Mouse (Mus musculus): ENCODE measurements around the gene Ccdc134.
"Not testable (repeated sequence)": the region's sequence is repeated elsewhere in the genome, so short reads cannot be mapped to it uniquely, and the experiment has no call there.

Gene Ccdc134

DNA sequence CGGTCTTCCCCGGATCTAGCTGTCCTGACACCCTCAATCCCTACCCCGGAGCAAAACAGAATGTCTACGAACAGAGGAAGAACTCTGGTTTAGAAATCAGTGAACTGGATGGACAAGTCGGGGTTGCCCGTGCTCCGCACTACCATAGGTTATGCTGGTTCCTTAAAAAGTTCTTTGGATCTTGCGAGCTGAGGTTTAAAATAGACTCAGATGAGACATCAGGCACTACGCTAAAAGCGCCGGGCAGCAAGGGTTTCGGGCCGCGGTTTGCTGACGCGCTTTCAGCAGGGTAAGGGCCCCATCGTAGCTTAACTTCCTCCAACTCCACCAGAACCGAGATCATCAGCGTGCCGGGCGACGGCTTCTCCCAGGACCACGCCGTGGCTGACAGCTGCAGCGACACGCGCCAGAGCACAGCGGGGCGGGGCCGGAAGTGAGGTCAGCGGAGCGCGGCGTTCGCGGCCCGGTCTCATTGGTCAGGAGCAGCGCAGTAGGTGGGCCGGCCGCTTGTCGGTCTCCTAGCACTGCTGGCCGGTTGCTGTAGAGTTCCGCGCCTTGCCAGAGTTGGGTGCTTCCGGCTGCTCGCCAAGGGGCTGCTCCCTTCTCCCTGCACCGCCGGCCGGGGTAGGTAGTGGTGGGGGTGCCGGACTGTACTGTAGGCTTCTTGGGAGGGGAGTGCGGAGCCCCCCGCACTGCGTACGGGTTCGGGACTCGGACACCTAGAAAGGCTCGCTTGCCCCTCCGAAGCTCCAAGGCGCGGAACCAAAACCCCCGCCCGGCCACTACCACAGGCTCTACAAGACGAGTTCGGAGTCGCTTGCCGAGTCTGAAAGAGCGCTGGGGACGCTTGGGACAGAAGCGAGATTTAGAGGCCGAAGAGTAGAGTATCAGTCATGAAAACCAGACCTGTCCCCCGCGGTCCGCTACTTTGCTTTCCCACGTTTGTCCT, at the start of gene Ccdc134:
Gene Ccdc134 (plus strand): TSS at position 497 of the 949 bp plus-strand sequence.
- DNase-seq = peak; percentile 95 to 96

DNA sequence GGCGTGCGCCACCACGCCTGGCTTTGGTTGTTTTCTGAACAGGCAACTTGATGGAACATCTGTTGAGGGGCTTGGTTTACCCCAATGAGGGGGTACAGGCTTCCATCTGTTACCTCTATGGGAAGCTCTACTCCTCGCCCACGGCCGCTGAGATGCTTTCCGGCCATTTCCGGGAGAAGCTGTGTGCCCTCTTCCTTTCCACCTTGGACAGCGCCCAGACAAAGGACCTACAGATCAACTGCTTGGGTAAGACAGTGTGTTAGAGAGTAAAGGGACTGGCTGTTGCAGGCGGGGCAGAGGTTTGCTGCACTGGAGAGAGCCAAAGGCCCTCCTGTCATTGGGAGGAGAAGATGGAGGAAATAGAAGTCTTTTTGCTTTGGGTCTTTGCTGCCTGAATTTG, 47.8 kb upstream of the Ccdc134 start:
- no peak for DNase-seq

DNA sequence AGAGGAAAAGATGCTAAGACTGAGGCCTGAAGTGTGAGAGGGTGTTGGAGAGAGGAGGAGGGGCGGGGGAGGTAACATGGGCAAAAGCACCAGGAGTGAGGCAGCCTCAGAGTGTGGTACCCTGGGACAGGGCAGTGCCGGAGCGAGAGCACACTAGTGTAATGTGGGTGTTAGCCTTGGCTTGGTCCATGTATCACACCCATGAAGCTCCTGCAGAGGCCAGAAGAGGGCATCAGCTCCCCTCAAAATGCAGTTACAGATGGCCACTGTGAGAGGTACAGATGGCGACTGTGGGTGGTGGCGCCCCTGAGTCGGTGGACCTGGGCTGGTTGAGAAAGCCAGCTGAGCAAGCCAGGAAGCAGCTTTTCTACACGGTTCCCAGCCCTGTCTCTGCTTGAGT, 46.6 kb upstream of the Ccdc134 start:
- peak; percentile 61 to 65 for DNase-seq

DNA sequence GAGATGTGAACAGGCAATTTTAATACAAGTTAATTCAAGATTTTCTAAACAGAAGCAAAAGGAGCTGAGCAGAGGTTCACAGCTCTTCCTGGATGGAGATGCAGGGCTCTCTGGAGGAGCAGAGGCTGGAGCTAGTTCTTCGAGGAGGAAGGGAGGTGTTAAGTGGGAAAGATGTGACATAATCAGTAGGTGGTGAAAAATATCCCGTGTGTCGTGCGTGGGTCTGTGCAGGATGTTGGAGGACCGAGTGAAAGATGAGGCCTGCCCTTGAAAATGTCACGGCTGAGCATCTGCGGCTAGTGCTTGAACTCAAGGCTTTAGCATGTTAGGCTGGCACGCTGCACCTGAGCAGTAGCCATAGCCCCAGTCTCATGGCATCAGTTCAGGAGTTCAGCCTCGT, 42.1 kb upstream of the Ccdc134 start:
- DNase-seq = no peak

DNA sequence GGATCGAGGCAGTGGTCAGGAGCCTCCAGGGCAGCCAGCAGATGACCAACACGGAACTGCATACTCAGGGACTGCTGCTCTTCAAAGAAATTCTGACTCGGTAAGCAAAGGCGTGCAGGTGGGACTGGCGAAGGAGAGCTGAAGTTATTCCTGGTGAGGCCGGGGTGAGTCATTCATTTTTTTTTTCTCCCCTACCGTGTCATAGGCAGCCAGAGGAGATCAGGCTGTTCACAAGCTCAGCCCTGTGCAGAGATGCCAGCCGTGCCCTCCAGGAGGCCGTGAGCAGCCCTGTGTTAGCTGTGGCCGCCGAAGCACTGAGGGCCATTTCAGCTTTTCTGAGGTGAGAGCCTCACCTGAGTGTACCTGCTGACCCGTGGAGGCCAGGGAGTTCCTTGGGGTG, 41.6 kb upstream of the Ccdc134 start:
- DNase-seq = no peak

DNA sequence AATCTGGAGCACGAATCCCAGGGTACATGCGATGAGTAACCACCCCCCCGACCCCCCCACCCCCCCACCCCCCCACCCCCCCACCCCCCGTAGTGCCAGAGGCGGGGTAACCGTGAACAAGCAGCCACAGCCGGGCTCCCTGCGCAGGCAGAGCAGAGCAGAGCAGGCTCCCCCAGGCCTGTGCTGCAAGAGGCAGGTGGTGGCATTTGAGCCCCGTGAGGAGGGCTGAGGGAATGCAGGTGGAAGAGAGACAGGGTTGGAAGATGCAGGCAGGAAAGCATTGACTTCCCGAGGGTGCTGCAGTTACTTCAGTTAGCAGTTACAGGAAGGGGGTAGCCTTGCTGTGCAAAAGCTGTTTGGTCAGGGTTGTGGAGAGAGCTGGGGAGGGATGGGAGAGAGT, 40.5 kb upstream of the Ccdc134 start:
- DNase-seq = no peak

DNA sequence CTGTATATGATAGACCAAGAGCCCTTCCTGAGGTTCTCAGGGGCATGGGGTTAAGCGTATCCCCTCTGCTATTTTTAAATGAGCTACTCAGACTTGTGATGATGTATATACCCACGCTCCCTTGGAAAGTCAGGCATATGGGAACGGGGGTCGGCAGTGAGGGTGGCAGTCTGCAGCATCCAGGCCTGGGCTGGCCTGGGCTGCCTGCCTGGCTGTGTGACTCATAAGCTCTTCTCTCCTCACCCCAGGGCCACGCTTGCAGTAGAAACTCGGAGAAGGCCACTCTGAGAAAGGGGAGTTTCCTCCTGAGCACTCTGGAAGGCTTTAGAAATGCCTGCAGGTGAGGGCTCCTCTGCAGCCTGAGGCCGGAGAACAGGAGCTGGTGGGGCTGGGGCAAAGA, 36.7 kb upstream of the Ccdc134 start:
- DNase-seq = no peak

DNA sequence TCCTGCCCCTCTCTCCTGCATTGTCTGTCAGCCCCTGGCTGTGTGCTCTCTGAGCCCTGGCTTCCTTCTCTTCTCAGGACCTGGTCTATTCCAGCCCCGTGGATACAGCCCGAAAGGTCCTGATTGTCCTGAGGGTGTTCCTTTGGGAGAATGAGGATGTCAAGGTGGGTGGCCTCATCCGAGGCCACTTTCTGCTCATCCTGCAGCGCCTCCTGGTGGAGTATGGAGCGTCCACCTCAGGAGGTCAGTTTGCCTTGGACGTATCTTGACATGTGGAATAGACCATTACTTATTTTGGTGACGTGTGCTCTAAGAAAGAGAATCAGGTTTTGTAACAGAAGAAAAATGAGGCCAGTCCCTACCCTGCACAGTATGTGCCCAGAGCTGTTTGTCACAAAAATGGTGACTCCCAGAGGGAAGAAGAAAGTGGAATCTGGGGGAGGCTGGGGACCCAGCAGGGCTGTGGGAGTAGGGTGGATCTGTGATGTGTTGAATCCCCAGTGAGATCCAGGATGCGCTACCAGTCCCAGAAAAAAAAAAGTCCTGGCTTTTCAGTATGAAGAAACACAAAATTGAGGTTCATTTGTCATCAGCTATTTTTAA, 20.7 kb upstream of the Ccdc134 start:
- DNase-seq = peak; percentile 12 to 22

DNA sequence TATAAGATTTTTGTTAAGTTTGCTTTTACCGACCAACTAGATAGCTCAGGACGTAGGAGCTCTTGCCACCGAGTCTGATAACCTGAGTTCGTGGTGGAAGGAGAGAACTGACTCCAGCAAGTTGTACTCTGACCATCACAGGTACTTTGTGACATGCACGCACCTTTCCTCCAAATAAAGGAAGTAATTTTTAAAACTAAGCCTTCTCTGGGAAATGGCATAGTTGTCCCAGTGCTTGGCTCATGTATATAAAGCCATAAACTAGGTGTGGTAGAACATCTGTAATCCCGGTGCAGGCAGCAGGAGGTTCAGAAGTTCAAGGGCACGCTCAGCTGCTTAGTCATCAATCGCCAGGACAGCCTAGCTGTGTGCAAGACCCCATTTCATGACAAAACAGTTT, 7.2 kb upstream of the Ccdc134 start:
- DNase-seq = no peak

DNA sequence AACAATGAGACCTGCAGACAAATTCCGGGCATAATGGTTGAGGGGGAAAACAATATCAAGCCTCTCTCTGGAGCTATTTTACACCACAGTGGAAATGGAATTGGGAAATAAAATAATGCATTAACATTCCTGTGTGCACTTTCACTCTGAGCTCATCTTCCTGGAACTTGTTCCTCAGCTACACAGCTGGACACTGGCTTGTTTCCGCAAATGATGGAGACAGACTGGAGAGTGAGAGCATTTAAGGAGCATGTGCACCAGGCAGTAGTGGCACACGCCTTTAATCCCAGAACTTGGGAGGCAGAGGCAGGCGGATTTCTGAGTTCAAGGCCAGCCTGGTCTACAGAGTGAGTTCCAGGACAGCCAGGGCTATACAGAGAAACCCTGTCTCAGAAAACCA, 1.0 kb upstream of the Ccdc134 start:
- DNase-seq = not testable (repeated sequence)

DNA sequence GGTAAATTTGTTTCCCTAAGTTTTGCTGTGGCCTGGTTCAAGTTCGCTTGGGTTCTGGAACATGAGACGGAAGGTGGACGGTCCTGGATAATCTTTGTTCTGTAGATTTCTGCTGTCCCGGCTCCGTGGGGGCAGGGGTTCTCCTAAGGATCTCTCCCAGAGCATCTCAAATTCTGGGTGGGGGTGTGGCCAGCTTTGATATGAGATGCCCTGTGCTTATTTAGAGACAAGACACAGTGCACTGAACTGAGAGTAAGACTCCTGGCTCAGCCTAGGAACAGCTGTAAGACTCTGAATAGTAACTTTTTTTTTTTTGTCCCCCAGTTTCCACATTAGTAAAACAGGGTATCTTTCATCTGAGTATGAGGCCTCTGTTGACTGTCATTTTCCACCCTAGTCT, 676 bp downstream of the Ccdc134 start:
- no peak for DNase-seq

DNA sequence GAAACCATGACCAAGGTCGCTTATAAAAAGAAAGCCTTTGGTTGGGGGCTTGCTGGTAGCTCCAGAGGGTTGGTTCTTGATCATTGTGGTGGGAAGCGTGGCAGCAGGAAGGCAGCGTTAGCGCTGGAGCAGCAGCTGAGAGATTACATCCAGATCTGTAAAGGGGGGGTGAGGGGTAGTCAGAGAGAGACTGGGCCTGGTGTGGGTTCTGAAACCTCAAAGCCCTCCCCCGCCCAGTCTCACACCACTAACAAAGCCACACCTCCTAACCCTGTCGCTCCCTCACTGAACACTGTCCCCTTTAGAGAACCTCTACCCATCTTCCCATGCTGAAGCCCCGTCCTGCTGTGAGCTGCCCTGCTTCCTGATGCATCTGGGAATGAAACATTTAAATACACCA, 2.9 kb downstream of the Ccdc134 start:
- no peak for DNase-seq

DNA sequence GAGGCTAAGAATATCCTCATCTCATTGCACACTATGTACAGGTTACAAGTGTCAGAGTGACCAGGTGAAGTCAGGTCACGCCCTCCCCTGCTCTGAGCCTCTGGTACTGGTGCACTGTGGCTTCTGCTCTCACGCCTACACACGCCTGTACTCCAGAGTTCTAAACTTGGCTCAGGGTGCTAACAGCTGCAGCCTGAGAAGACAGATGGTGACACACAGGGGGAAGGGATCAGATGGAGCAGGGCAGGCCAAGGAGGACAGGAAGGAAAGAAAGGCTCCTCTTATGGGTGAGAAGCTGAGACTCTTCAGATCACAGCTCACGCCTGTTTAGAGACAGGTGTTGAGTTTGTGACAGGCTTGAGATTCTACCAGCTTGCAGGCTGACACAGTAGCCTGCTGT, 7.7 kb downstream of the Ccdc134 start:
- peak; percentile 39 to 71 for DNase-seq

DNA sequence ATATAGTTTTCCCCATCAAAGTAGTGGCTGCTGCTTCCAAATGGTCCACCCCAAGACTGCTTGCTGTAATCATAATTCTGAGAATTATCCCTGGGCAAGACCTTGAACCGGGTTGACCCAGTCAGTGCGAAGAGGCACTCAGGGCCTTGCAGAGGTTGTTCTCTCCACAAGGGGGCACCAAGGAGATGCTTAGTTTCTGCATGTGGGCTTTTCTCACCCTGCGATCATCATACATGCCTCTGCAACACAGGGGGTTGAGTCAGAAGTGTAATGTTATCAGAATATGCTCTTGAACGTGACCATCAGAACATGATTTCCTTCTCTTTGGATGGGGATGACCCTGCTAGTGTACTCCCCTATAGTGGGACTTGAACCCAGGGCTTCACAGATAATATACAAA, 10.8 kb downstream of the Ccdc134 start:
- DNase-seq = peak; percentile 53 to 59

DNA sequence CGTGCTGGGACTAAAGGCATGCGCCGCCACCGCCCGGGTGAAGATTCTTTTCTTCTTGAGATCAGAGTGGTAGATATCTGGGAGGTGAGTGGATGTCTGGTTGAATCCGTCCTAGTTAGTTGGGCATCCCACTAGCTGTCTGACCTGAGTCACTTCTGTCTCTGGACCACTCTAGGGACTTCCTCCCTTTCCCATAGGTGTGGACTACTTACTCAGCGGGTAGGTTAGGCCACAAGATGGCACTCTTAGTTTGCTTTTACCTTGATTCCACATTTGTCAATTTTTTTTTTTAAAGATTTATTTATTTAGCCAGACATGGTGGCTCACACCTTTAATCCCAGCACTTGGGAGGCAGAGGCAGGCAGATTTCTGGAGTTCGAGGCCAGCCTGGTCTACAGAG, 11.5 kb downstream of the Ccdc134 start:
- DNase-seq = no peak

DNA sequence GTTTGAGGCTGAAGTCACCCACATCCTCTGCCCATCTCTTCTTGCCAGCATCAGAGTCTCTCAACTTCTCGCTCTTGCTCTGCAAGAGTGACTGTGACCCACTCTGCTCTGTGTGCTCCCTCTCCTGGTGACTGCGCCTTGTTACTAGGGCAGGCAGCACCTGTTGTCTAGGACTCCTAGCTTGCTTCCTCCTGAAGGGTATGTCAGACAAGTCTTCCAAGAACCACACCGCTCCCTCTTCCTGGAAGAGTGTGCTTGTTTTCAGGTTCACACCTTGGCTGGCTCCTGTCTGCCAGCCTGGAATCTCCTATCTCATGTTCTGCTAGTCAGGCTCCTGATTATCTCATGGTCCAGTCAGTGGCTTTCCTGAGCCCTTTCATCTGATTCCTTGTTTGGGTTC, 12.6 kb downstream of the Ccdc134 start:
- DNase-seq = peak; percentile 66 to 81

DNA sequence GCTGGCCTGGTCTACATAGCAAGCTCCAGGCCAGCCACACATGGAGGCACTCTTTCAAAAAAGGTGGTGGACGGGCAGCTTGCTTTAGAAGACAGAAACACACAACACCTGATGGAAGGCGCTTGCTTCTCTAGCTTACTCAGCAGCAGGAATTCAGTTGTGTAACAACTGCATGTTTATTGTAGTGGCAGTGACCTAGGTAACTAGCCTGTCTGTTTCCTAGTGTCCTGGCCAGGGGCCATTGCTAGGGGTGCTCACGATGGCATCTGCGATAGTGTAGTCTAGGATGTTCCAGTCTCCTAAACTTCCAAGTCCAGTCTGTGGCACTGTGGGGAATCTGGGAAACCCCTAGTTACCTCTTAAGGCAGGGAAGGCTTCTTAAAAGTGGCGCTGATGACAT, 16.4 kb downstream of the Ccdc134 start:
- DNase-seq = no peak

DNA sequence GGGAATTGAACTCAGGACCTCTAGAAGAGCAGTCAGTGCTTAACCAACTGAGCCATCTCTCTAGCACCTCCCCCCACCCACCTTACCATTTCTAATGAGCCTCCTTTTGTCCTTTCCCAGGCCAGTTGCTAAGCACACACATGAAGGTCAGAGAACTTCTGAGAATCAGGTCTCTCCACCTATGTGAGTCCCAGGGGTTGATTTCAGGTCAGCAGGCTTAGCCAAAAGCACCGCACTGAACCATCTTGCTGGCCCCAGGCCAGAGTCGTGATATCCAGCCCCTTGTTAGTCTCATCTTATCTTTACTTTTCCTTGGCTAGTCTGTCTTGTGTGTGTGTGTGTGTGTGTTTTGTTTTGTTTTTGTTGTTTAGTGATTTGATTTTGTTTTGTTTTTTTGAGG, 17.7 kb downstream of the Ccdc134 start:
- DNase-seq = no peak

DNA sequence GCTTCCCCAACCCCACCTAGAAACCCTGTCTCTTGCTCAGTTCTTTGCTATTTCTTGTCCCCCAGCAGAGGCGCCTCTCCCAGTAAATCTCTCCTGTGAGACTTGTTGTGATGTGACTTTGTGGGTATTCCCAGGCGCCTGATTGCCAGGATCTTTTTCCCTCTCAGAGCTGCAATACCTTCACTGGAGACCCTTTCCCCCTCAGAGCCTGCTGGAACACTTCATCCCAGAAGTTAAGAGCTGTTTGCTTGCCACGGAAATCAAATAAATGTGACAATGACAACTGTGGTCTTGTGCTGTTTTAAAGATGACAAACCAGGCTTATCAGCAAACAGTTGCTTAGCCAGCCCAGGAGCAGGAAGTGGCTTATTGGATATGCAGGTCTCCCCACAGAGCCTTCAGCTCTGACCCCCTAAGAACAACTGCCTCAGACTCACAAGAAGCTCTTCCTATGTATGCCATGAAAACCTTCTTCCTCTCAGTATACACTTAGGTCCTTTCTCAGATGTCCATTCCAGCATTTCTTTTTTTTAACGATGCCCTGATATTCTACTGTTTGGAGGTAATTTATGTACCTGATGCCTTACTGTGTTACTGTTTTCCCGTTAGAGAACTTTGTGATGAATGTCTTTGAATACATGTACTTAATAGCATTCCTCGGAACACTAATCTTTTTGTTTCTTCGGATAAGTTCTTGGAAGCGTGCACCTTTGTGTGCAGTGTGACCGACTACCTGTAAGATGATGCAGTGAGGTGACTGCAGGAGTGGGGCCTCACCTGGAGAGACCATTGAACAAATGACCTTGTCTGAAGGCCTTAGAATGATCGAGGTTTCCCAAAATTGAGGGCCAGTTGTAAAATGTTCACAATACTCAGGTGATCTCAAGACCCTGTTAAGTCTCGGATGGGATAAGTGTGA, 18.4 kb downstream of the Ccdc134 start:
- DNase-seq = no peak

DNA sequence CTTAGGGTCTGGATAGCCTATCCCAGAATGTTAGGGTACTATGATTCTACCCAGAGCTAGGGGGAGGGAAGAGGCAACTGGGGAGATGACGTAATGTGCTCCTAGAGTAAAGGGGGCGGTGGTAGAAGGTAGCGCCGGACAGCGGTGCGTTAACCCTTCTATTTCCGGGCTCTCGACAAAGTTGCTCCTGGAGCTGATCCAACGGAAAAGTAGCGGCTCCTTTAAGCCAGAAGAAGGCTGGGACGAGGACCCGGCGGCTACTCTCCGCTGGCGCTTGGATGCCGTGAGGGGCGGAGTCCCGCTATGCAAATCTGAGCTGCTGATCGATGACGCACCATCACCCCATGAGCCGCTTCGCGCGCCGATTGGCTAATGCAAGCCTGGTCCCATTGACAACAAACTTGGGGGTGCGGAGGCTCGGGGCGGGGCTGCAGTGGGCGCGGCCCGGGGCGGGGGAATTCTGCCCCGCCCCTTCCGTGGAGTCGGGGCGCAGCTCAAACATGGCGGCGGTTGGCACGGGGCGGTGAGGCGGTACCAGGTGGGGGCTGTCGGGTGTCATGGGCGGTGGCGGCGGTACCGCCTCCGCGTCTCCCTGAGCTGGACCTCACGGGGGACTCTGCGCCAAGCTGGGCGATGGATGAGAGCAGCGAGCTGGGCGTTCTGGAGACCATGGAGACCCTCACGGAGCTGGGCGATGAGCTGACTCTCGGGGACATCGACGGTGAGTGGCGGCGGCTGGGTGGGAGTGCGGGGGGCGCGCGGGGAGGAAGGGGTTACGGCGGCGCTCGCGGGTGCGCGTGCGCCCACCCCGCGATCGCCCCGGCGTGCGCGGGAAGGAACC, 19.3 kb downstream of the Ccdc134 start, which contains the start of gene Srebf2:
Gene Srebf2 (plus strand): TSS at position 412 of the 841 bp plus-strand sequence.
- DNase-seq = peak; percentile 96 to 98

DNA sequence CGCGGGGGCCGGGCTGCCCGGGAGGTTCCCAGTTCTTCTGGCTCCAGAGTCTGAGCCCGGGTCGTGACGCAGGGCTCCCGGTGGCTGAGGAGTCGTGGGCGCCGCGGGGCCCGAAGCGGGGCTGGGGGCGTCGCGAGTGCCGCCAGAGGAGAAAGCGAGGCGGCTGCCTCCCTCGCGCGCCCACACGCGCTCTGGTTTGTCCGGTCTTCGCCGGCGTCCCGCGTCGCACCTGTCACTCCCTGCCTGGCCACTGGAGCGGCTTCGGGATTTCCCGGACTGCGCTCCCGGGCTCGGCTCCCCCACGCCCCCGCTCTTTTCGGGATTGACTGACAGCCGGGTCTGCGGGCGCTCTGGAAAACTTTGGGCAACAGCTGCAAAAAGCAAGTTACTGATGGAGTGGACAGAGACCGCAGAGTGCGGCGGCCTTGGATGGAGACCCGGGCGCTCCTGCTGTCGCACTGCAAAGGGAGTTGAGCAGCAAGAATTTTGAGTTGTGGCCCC, 19.9 kb downstream of the Ccdc134 start:
- peak; percentile 47 to 67 for DNase-seq

DNA sequence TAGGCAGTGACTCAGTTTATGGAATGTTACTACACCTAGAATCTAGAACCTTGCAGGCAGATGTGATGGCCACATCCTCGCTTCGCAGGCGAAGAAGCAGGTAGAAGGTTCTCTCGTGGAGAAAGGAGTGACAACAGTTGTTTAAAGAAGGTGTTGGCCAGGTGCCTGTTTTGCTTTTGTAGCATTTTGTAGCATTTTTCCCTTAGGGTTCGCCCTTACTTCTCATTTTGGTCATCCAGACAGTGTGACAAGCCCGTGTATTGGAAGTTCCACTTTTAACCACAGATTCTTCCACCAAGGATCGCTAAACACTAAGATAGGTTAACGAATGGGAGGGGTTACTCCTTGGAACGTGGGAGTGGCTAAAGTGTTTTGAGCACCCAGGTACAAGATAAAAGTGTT, 20.8 kb downstream of the Ccdc134 start:
- no peak for DNase-seq
